Mouse (Mus musculus): ENCODE measurements around the gene Kcnd3. TPM values are rescaled to one million over a fixed set of nuclear protein-coding genes. Genes with fewer than 3 reads are reported as not detected.

The Kcnd3 gene
- total RNA-seq, 4 experiments from 2014 or later, result 48.0 to 56.8 (median 51.2) TPM

DNA sequence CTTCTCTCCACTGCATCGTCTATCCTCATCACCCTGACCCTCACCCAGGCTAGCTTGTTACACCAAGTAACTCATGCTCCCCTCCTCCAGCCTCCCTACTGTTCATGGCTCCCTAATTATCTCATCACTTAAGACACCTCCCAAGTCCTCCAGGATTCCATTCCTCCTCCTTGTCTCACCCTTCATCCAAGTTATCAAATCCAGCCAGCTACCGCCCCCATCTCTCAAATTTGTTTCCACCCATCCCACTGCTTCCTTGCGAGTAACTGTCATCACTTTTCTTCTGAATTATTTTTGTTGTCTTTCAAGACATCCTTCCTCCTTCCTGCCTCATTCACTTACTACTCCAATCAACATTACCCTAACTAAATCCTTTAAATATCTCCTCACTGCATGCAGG is 126.2 kb downstream of the Kcnd3 start:
- DNase-seq (ENCODE audit: low spot score in 2 of 2), result no peak

DNA sequence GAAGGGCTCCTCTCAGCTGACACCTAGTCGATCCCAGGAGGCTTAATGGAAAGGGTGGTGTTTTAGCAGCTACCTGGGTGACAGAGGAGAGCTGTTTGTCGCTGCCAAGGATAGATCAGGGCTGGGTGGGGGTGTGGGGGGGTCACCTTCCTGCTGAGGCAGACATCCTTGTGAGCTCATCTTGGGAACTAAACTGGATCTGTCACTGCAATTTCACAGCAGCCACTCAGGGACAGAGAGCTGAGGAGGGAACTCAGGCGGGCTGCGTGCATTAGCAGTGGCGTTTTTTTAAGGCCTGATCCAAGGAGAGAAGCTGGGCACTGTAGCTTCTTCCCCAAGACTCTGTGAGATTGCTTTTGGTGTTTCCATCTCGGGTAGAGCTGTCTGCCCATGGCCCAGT is 129.0 kb downstream of the Kcnd3 start:
- DNase-seq (ENCODE audit: low spot score in 2 of 2), result no peak

DNA sequence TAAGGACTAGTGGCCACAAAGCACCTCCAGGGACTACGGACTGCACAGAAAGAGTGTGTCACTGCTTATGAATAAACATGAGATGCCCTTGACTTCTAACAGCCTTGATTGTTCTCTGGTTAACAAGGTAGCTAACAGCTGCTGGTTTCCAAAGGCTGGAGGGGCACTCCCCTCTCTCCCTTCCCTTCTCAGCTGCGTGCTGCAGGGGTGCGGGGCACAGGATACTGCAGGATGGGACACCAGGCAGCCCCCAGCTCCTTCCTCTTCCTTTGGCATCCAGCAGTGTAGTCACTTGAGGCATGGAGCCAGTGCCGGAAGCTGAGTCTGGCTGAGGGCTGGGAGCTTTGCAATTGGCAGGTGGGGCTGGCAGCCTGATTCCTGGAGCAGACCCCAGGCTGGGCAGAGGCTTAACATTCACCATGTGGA is 133.6 kb downstream of the Kcnd3 start:
- DNase-seq (ENCODE audit: low spot score in 2 of 2), result no peak

GRCm38 (mm10) chr3:105590056-105590672 is 138.0 kb downstream of the Kcnd3 start:
- no peak for DNase-seq (ENCODE audit: low spot score in 2 of 2)

DNA sequence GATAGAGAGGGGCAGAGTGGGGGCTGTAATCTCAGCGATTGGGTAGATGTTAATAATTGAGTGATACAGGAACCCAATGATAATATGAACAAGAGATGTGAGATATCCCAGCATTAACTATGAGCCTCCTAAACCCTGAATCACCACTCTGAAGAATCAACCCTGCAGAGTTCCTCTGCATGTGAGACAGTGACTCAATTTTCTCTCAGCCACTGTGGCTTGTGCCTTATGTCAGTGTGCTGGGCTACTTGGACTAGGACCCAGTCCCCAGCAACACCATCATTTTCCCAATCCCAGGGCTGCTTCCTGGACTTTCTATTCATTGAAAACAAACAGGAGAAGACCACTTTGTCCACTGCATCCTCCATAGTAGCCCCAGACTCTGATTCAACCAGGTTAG is 139.6 kb downstream of the Kcnd3 start:
- no peak for DNase-seq (ENCODE audit: low spot score in 2 of 2)

DNA sequence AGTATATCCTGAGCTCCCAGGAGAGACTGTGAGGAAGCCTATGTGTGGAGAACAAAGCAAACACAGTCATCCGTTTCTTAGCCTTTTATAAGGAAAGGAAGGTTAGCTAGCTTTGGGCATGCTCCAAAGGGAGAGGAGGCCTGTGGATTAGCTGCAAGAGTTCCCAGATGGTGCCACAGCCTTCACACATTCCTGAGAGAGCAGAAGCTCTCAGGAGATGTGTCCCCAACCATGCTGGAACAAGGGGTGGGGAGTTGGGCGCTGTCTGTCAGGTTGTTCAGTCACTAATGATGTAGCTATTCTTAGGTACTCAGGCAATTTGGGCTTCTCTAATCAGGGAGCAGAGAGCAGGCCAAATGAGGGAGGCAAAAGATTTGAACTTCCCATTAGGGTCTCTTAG is 140.1 kb downstream of the Kcnd3 start:
- DNase-seq (ENCODE audit: low spot score in 2 of 2), result peak in 1 of 2 experiments; percentile 64

- DNase-seq (ENCODE audit: low spot score in 2 of 2), result no peak
These were observed 148.4 kb downstream of the Kcnd3 start for GRCm38 (mm10) chr3:105600483-105600882.

GRCm38 (mm10) chr3:105602966-105603365 is 150.8 kb downstream of the Kcnd3 start:
- peak in 1 of 2 experiments; percentile 55 for DNase-seq (ENCODE audit: low spot score in 2 of 2)

DNA sequence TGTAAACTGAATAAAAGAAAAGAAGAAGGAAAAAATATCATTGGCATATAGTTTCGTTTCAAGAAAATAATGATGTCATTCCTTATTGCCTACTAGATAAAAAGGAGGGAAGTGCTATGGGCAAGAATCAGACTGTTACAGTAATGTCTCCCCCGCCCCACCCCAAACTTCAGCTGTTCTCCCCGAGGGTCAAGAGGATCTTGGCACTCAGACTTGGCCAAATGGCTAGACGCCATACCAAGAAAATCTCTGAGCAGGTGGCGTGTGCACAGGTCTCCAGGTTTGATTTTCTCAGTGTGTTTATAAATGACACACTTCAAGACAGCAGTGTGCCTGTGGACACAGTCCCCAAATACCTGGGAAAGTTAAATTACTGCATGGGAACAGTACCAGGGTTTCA is 153.6 kb downstream of the Kcnd3 start:
- no peak for DNase-seq (ENCODE audit: low spot score in 2 of 2)

DNA sequence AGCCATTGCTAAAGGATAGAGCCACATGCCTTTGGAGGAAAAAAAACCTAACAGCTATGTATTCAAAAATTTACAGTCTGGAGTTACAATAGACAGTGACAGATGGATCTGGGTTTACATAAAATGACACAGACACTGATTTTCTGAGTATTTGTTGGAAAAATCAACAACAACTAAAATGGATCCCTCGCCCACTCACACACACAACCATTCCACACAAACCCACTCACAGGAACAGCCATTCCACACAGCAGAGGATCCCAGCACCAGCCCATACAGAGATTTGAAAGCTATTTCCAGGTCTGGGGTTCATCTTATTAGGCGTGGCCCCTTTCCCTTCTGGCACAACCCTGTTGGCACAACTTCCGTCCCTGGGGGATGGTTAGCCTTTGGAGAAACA is 156.7 kb downstream of the Kcnd3 start:
- DNase-seq (ENCODE audit: low spot score in 2 of 2), result no peak

- DNase-seq (ENCODE audit: low spot score in 2 of 2), result no peak
These were observed 159.6 kb downstream of the Kcnd3 start for GRCm38 (mm10) chr3:105611531-105612422.

- no peak for DNase-seq (ENCODE audit: low spot score in 2 of 2)
These were observed 160.3 kb downstream of the Kcnd3 start for GRCm38 (mm10) chr3:105612423-105612814.

GRCm38 (mm10) chr3:105616861-105617743 is 165.0 kb downstream of the Kcnd3 start:
- DNase-seq (ENCODE audit: low spot score in 2 of 2), result no peak

DNA sequence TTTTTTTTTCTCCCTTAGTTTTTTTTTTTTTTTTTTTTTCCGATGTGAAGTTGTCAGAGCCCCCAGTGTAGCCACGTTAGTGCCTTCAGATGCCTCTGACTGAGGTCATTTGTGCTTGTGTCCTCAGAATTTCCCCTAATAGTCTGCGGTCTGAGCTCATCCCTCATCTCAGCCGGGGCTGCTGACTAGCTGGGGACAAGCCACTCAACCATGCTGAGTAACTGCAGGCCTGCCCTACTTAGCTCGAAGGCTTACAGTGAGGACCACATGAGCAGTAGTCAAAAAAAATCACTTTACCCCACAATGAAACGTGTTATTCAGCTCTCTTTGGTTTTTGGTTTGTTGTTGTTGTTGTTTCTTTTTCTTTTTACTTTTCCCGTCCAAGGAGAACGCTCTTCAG is 169.0 kb downstream of the Kcnd3 start:
- DNase-seq (ENCODE audit: low spot score in 2 of 2), result no peak

DNA sequence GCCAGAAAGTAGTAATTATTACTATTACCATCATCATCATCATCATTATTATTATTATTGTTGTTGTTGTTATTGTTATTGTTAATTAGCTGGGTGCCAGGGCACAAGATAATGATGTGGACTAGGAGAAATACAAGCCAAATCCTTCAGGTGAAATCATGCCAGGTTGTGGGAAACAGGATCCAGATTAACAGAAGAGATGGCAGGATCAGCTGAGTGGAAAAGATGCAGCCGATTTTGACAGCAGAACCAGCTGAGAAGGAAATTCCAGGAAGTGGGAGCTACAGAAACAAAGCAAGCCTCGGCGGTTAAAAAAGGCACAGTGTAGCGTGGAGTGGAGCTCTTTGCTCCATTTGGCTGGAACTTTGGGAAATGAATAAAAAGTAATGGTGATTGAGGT is 171.0 kb downstream of the Kcnd3 start:
- DNase-seq (ENCODE audit: low spot score in 2 of 2), result no peak

- DNase-seq (ENCODE audit: low spot score in 2 of 2), result no peak
These were observed 173.8 kb downstream of the Kcnd3 start for GRCm38 (mm10) chr3:105625961-105626360.

GRCm38 (mm10) chr3:105627258-105627657 is 175.1 kb downstream of the Kcnd3 start:
- no peak for DNase-seq (ENCODE audit: low spot score in 2 of 2)

- no peak for DNase-seq (ENCODE audit: low spot score in 2 of 2)
These were observed 180.2 kb downstream of the Kcnd3 start for GRCm38 (mm10) chr3:105632296-105632695.

DNA sequence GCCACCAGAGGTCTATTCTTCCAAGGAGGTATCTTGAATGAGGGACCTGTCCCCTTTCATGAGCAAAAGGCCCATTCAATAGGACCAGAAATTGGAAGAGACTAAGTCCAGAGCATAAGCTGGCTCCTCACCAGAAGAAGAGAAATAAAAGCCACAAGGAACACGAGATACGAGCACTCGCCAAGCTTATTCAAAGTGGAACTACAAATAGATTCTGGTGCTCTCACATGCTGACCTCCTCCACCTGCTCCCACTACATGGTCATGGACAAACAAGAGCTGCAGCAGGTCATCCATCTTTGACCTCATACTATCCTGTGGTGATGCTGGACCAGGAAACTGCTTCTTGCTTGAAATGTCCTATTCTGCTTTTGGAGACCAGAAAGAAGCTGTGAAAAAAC is 180.9 kb downstream of the Kcnd3 start:
- no peak for DNase-seq (ENCODE audit: low spot score in 2 of 2)

DNA sequence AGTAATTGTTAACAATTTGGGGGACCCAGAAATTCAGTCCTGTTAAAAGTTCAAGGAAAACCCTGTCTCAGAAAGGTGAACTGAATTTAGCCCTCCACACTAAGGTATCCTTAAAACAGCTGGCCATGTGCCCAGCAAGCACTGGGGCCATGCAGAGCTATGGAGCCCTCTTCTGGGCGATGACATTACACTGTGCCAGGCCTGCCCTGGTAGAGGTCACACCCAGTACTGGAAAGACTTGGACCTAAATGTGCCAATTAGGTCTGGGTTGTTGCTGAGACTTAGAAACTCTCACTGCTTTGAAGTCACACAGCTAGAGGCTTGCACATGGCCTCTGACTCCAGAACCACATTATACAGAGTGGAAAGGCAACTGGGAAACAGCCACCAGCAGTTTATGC is 190.1 kb downstream of the Kcnd3 start:
- DNase-seq (ENCODE audit: low spot score in 2 of 2), result no peak

GRCm38 (mm10) chr3:105643566-105643965 is 191.4 kb downstream of the Kcnd3 start:
- no peak for DNase-seq (ENCODE audit: low spot score in 2 of 2)

Data from left cerebral cortex, adult 8-10 months (tissue).